Mouse (Mus musculus) urinary bladder, adult 18-20 months (tissue): ENCODE results near the gene Trim15.

Experiments
- DNase-seq, 2 experiments: peaks; one replicate each; pipeline ENCODE4 v3.0.0; 2022; ENCODE audit warnings: low spot score in 2 of 2, mixed read lengths in 2 of 2

Gene Trim15

DNA sequence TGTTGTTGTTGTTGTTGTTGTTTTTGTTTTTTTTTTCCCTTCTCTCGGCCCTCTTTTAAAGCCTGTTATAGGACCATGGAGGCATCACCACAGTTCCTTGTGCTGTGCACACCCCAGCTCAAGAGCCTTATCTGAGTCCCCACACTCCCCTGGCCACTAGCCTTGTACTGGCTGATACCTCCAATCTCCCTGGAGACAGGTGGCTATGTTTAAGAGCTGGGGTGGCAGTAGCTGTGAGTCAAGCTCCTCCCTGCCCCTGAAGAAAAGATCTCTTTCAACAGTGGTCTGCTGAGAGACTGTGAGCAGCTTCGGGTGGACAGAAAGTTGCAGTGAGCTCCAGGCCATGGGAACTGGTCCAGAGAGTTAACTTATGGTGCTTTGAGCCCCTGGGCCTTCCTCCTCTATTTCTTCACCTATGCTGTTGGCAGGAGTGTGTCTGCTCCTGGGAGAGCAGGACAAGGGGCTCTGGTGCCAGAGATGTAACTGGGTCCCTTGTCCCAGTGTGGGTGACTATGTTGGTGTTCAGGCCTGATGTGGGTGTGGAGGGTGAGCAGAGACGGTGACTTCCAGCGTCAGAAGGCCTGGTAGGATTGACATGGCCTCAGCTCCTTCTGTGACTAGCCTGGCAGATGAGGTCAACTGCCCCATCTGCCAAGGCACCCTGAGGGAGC, 2.4 kb upstream of the Trim15 start, which contains the start of gene Trim10:
Gene Trim10, plus strand, starts transcription at position 291 of the 671 bp plus-strand sequence.
- DNase-seq = no peak

DNA sequence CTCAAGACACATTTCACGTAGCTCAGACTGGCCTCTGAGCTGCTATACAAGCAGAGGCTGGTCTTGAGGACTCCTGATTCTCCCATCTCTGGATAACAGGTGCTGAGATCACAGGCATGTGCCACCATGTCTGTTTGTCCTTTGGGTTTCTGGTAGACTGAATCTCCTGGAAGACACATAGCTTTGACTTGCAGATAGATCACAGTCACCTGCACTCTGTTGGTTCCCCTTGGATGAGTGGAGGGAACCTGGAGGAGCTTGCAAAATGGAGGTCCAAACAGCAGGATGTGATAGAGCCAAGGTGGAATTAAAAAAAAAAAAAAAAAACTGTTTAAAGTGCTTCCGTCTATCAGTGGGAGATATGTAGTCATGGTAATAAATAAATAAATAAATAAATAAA, 1.8 kb upstream of the Trim15 start:
- no peak for DNase-seq

DNA sequence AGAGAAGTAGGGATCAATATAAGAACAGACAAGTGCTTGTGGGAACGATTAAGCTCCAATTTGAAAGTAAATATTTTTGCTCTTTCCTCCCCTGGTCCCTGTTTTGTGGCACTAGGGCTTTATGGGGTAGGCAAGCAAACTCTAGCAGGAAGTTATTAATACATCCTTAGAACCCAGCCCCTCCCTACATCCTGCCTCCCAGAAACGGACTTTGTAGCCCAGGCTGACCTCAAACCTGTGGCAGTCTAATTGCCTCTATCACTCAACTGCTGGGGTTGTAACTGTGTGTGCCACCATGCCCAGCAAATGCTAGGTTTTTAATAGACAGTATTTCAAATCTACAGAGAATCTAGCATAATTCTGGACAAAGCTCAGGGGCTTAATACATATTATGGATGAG, 5.3 kb downstream of the Trim15 start:
- no peak for DNase-seq

DNA sequence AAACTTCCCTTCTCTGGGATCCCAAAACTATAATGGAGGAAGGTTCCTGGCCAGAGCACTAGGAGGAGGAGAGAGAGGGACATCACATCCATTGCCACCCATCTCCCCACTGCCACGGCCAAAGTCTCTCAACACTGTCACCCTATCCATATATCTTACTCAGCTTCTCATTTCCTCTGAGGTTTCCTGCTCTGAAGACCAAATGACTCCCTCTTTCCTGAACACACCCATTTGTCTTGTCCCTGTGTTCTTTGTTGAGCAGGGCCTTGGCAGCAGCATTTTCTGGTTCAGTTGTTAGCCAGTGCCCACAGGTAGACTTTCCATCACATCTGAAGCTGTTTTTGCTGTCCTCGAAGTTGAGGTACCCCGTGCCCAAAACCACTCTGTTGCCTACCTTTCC, 8.8 kb downstream of the Trim15 start:
- no peak for DNase-seq

DNA sequence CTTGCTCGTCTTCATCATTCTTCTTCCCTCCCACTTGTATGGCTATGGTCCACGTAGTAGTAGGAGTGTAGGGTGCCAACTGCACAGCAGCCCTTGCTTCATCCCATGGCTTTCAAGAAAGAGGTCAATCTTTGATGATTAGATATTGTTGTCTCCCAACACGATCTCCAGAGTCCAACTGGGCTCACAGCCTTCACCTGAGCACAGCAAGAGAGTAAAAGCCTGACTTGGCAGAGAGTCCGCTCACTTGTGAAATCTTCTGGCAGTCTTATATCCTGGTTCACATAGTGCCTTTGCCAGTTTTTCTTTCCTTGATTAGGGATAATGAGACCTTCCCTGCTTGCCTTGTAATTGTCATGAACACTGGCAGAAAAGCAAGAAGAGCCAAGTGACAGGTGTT, 10.8 kb downstream of the Trim15 start:
- DNase-seq = no peak

DNA sequence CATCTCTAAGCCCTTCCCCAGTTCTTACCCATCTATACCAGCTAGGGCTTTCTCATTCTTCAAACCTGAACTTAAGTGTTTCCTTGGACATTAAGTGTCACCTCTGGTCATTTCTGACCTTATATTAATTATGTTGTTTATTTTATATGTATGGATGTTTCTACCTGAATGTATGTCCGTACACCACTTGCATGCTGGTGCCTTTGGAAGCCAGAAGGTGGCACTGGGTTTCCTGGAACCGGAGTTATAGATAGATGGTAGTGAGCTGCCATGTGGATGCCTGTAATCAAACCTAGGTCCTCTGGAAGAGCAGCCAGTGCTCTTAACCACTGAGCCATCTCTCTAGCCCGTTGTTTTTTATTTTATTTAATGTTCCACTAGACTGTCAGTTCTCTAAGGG, 11.5 kb downstream of the Trim15 start:
- DNase-seq = no peak

DNA sequence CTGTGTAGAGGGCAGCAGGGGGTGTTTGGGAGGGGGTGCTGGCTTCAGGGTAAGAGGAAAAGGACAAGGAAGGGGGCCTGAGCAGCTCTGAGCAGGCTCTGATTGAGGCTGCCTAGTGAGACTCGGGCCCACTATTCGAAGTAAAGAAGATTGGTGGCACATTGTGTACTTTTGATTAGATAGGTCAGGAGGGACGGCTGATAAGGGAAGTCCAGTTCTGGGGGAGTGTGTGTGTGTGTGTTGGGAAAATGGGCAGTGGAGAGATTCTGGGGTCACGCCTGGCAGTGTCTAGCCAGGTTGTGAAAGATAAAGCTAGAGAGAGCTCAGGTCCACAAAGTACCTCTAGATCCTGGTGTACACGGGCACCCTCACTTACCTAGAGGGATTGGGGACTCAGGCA, 15.4 kb downstream of the Trim15 start:
- no peak for DNase-seq

DNA sequence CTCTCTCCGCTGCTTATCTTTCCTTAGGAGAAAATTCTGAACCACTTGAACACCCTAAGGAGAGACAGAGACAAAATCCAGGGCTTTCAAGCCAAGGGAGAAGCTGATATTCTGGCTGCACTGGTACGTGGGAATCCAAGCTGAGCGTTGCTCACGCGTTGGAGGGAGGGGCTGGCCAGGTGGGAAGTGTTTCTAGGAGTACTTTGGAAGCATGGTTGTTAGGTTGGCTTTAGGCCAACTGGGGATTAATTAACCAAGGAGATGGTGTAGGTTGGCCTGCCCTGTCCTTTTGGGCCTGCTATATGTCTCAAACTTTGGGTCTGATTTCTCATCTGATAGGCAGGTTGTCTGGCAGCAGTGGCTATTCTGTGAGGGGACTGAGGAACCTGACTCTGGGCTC, 15.8 kb downstream of the Trim15 start:
- no peak for DNase-seq

DNA sequence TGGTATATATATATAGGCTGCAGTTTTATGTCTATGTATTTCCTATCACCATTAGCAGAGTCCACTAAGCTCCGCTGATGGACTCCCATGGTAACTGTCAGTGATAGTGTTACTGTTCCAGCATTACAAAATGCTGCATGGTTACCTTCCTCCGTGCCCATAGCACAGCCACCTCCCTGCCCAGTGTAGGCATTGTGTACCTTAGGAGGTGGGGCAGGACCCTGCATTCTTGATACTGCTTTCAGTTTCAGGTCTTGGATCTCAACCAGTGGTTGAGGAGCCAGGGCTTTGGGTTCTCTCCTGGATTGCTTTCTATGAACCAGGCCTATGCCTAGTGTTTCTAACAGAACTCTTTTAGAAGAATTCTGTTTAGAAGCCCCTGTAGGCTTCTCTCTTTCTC, 17.0 kb downstream of the Trim15 start:
- no peak for DNase-seq

DNA sequence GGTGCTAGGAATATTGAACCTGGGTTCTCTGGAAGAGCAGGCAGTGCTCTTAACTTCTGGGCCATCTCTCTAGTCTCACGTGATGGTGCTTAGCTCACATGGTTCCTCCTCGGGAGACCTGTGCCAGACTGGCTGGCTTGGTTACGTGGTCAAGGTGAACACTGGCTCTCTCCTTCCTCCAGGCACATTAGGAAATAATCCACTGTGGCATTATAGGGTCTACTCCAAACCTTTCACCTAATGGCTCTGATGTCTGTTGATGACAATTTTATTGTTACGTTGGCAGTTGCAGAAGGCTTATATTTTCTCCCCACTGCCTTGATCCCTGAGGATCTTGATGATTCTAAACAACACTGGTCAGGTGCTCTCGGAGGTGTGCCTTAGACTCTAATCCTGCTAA, 18.1 kb downstream of the Trim15 start:
- no peak for DNase-seq

DNA sequence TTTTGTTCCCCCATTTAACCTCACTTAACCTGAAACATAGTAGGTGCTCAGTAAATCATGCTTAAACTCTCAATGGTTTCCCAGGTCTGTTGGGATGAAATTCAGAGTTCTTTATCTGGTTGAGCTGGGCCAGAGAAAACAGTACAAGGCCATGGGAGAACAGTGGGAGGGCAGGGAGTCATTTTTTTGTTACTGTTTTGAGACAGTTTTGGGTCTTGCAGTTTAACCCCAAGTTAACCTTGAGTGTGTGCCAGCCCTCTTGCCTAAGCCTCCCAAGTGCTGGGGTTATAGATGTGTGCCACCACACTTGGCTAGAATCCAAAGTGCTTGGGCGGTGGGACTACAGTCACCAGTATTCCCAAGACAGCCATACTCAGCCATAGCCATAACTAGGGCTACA, 22.3 kb downstream of the Trim15 start:
- DNase-seq = no peak

DNA sequence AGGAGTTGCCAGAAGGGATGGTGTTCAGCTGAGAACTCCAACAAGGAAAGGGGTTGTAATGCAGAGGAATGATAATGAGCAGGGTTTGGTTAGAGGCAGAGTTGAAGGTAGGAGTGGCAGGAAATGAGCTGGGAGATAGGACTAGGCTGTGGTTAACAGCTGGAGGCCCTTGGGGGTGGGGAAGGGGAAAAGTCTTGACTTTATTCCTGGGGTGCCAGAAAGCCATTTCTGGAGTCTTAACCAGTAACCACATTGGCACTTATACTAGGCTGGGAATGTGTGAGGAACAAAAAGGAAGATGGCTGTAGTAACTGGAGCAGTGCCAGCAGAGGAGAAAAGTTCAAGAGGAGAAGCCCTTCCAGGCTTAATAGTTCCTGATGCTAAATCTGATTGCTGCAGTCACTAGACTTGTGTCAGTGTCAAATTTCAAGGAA, 22.7 kb downstream of the Trim15 start:
- DNase-seq = no peak

DNA sequence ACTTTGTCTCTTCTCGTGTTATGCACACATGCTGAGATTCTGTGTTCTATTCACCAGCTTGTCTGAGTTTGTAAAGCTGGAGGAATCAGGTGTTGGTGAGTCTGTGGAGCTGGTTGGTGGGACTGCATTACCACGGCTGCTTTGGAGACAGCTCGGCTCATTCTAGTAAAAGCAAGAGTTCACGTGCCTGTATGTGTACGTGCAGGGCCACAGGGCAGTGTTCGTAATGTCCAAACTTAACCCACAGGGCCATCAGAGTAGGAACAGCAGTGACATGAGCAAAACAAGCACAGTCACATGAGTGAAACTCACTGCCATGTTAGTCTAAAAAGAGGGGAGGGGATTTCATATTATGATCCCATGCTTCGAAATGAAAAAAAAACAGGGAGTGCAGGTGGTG, 23.3 kb downstream of the Trim15 start:
- DNase-seq = no peak

DNA sequence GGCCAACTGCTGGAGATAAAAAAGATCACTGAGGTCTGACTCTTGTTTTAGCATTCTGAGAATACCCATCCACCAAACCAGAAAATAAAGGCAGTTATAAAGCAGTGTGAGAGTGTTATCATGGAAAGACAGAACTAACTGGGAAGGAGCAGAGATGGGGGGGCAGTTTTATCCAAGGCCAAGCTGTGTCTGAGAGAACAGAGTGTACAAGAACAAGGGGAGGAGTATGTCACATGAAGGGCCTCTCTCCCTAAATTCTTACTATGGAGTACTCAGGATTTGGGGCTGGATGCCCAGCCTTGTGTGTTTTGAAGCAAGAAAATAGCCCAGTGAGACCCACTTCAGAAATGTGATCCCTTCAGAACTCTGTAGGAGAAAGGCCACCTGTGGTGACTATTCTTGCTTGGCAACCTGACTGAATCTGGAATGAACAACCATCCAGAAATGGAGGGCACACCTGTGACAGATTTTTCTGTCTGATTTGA, 26.0 kb downstream of the Trim15 start:
- no peak for DNase-seq

DNA sequence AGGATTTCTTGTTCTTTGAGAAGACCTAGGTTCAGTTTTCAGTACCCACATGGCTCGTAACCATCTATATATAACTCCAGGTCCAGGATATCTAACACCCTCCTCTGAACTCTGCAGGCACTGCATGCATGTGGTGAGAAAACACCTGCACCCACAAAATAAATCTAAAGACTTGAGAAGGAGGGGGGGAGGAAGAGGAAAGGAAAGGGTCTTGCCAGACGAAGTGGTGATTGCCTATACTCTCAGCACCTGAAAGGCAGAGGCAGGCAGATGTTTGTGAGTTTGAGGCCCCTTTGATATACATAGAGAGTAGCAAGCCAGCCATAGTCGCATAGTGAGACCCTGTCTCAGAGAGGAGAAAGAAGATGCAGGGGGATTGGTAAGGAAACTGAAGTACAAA, 27.1 kb downstream of the Trim15 start:
- DNase-seq = no peak

DNA sequence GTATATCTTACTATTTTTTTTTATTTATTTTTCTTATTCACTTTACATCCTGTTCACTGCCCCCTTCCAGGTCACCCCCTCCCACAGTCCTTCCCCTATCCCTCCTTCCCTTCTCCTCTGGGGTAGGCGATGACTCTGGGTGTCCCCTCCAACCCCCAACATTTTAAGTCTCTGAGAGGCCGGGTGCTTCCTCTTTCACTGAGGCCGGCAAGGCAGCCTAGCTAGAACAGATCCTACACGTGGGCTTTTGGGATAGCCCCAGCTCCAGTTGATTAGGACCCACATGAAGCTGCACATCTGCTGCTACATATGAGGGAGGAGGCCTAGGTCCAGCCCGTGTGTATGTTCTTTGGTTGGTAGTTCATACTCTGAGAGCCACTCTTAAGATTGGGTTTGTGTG, 28.0 kb downstream of the Trim15 start:
- no peak for DNase-seq

DNA sequence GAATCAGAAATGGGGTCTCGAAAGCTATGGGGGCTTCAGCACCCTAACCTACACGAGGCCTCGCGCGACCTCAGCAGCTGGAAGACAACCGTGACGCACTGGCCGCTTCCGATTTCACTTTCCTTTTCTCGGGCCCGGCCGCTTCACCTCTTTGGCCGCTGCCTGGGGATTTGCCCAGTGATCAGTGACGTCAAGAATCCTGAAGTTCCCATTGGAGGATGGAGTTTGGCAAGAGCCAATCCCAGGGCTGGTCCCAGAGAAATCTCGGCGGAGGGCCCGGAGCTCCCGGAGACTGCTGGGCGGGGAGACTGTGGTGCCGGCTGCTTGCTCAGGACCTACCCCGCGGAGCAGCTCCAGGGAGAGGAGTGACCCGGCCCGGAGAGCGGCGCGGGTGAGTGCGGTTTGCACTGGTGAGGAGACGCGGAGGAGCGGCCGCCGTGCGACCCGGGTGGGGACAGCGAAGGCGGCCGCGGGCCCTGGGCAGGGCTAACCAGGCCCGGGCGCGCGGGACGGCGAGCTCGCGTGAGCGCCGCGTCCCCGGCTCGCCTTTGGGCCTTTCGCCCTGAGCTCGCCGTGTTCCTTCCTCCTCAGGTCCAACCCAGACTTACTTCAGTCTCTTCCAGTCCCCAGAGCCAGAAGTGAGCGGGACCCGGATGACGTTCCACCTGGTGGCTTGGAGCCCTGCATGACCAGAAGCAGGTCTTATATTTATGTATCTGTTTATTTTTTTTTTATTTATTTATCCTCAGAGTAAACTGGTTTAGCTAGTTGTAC, 29.9 kb downstream of the Trim15 start, which contains the start of gene Trim26:
Gene Trim26, plus strand, starts transcription at position 261 of the 774 bp plus-strand sequence.
- peak; percentile 97 to 99 for DNase-seq

DNA sequence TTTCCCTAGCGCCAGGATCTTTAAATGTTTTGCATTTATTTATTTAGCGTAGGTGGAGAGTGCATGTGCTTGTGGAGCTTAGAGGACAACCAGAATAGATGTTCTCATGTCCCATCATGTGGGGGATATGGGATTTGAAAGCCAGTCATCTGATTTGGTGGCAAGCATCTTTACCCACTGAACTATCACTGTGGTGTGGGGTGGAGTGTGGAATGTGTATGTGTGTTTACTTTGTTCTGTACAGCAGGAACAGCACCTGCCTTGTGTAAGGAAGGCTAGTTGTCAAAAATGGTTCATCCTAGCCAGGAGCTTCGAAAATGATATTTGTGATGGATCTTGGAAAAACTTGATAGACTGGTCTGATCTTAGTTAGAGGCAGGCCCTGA, 30.6 kb downstream of the Trim15 start:
- no peak for DNase-seq

DNA sequence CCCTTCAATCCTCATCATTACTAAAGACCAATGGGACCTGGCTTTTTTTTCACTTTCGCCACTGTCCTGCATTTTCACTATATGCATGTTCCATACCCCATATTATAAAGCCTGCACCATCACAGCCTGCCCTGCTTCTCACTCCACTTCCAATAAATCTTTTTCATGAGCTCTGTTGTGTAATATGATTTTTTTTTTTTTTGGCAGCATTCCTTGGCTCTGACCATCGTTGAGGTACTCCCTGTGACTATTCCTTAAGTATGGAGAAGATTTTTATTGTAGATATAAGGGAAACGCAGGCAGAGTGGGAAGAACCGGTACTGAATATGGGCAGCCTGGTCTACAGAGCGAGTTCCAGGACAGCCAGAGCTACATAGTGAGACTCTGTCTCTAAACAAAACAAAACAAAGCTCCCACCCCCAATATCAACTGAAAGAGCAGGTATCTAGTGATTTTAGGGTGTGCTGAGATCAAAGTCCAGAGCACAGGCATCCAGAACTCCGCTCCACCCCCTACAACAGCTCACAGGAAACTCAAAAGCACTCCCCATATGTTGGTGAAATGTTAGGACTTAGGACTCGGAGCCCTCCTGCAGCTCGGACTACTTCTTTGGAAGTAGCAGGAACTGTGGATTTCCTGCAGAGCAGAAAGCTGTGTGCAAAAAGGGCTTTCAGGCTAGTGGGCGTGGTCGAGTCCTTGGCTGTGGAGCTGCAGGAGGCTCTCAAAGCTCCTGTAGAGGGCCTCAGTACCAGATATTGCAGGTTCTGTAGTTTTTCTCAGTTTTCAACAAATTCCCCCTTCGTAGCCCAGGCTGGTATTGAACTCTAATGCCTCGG, 31.2 kb downstream of the Trim15 start:
- DNase-seq = peak; percentile 33 to 42

DNA sequence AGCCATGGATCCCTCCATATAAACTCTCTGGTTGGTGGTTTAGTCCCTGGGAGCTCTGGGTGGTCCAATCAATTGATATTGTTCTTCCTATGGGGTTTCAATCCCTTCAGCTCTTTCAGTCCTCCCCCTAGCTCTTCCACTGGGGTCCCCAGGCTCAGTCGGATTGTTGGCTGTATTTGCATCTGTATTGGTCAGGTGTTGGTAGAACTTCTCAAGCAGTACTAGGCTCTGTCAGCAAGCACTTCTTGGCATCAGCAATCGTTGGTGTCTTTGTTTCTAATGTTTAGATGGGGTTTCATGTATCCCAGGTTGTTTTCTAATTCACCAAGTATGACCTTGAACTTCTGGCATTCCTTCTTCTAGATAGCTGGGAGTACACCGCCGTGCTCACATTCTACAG, 34.3 kb downstream of the Trim15 start:
- no peak for DNase-seq

DNA sequence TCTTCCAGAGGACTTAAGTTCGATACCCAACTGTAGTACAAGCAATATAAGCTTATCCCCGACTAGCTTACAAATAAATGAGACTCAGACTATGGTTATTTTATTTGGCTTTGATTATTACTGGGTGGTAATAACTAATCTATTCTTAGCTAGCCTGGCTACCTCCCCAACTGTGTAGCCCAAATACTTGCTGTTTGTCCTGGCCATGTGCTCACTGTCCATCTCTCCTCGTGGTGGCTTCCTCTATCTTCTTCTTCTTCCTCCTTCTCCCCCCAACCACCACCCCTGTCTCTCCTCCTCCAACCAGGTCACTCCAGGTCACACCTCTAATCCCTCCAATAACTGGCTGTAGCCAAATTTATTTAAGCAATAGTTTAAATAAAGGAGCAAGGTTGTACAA, 36.5 kb downstream of the Trim15 start:
- no peak for DNase-seq

DNA sequence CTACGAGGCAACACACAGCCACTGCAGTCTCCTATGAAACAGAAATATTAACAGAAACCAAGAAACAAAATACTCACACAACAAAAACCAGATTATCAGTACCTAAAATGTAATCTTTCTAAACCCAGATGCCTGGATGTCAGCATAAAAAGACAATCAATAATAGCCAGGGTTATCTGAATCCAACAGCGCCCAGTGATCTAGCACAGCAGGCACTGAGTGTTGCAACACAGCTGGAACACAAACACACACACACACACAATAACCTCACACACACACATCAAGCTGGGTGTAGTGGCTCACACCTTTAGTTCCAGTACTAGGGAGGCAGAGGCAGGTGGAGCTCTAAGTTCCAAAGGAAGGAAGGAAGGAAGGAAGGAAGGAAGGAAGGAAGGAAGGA, 38.5 kb downstream of the Trim15 start:
- DNase-seq = no peak
